Mouse (Mus musculus) urinary bladder, postnatal 14 days (tissue): Measurements from ENCODE around the gene Olfr1323.

Experiments
- DNase-seq: peaks from one replicate; pipeline ENCODE4 v3.0.0; 2021; ENCODE audit warnings: low spot score

The Olfr1323 gene

GRCm38 (mm10) chrX:50019259-50019658 is at the start of gene Olfr1323:
Olfr1323 (minus strand) TSS chrX:50019359.
- DNase-seq = no peak

GRCm38 (mm10) chrX:50012242-50012641 is 6.9 kb downstream of the Olfr1323 start:
- no peak for DNase-seq
